Mouse (Mus musculus): ENCODE data around the gene Dydc2.

The Dydc2 gene

DNA sequence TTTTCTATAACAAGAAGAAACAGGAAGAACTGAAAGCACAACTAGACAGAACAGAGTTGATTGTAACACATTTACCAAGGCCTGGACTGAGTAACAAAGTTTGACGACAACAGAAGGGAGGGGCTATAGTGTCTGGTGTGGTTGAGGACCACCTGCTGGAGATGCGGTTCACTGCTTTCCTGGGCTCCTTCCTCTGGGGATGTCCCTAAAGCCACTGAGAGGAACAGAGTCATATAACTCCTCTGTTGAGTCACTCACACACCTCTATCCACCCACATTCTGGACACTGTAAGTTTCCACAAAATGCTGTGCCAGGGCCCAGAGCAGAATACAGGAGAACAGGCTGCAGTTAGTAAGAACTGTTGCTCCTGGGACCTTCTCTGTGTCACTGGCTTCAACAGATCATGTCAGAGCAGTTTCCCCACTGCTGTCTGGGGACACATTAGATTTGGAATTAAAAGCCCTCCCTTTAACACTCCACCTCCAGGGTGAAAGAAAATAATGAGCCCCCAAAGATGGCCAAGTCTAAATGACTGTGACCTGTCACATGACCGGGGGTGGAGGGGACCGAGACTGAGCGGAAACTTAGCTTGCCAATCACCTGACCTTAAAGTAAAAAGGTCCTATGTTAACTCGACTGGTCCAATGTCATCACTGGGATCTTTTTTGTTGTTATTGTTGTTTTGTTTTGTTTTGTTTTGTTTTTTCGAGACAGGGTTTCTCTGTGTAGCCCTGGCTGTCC, 68.9 kb downstream of the Dydc2 start:
- DNase-seq (ENCODE audit: low read depth) = peak; percentile 40
